Mouse (Mus musculus): ENCODE measurements at regions not wholly inside any gene's neighbourhood (a gene's known extent, or its start where the extent isn't known, plus 50 kb on each side); places are given as distances from the start of the nearest gene placed in this dataset.

GRCm38 (mm10) chrX:81616397-81616796 is 158.5 kb upstream of the 4930595M18Rik start:
- WGBS, result 53% methylated on average over 3 of the region's 3 CpGs
- ATAC-seq, result no peak
- Histone ChIP-seq H3K27ac (no peak overlapping the region), H3K4me2 (ENCODE audit: low read depth, low read length) (no peak overlapping the region), H3K4me3 (ENCODE audit: low read length) (no peak overlapping the region), H3K27me3 (ENCODE audit: insufficient read depth, low read length) (no peaks in the 10 kb centered on the region), H3K9me3 (ENCODE audit: low read length) (no peaks in the 10 kb centered on the region), H3K36me3 (ENCODE audit: insufficient read depth, low read length) (no peaks in the 10 kb centered on the region), H3K4me1 (ENCODE audit: insufficient read depth, low read length) (no peaks in the 10 kb centered on the region), H3K9ac (replicated peaks; ENCODE audit: low read length) (no peak overlapping the region)
- DNase-seq (ENCODE audit: low spot score), result peak; percentile 41
- peak; percentile 50 for TF ChIP-seq CTCF (IDR thresholded peaks at IDR 0.05; ENCODE audit: low read depth)
